Mouse (Mus musculus) adrenal gland, postnatal 4 days (tissue): ENCODE data around the gene Aldh2. TPM values are rescaled to one million over a fixed set of nuclear protein-coding genes. Genes with fewer than 3 reads are reported as not detected.

ENCODE experiments used
- total RNA-seq, 2 experiments: library from RNA; stranded (reverse); gene quantifications; 2 replicates each; pipeline ENCODE4 v1.2.3; 2021

Gene Aldh2
- total RNA-seq, 2 experiments from 2014 or later: 858 to 942 TPM

Other genes starting within 250 kb of the Aldh2 start
- 10 to 100 TPM; 58.7 to 77.7 TPM for gene Trafd1, start 208.2 kb downstream of the Aldh2 start, total RNA-seq
- gene Naa25, start 195.9 kb downstream of the Aldh2 start, total RNA-seq: 10 to 100 TPM; 29.9 to 31.7 TPM
- gene Tmem116, start 141.9 kb downstream of the Aldh2 start, total RNA-seq: 1 to 10 TPM; 2.9 to 5.6 TPM
- 100 to 1,000 TPM; 136 to 146 TPM for gene Erp29, start 141.3 kb downstream of the Aldh2 start, total RNA-seq
- not detected for gene Adam1b, start 90.4 kb downstream of the Aldh2 start, total RNA-seq
- gene Adam1a, start 48.3 kb downstream of the Aldh2 start, total RNA-seq: 1 to 10 TPM; 9.6 to 9.9 TPM
- not detected for gene Gm42878, start 48.3 kb downstream of the Aldh2 start, total RNA-seq
- gene Mapkapk5, start 47.9 kb downstream of the Aldh2 start, total RNA-seq: 10 to 100 TPM; 82.4 to 92.1 TPM
- gene Acad12, start 25.1 kb upstream of the Aldh2 start, total RNA-seq: 10 to 100 TPM; 13.3 to 14.5 TPM
- gene Acad10, start 66.7 kb upstream of the Aldh2 start, total RNA-seq: 10 to 100 TPM; 19.8 to 22.4 TPM
- 10 to 100 TPM; 52.8 to 54.4 TPM for gene Brap, start 66.7 kb upstream of the Aldh2 start, total RNA-seq
- gene Atxn2, start 117.5 kb upstream of the Aldh2 start, total RNA-seq: 100 to 1,000 TPM; 191 to 216 TPM
- 10 to 100 TPM; 49.7 to 54.1 TPM for gene Sh2b3, start 243.8 kb upstream of the Aldh2 start, total RNA-seq